Mouse (Mus musculus) ovary, postnatal 36 days (tissue): ENCODE data around the gene Dusp1.

ENCODE experiments used
- DNase-seq: peaks from one replicate; pipeline ENCODE4 v3.0.0; 2022; ENCODE audit warnings: low spot score, mixed read lengths

Gene Dusp1

GRCm38 (mm10) chr17:26502808-26503671, 58.9 kb downstream of the Dusp1 start:
- DNase-seq = peak; percentile 43

- DNase-seq = no peak
Observed at GRCm38 (mm10) chr17:26501826-26502225, 60.1 kb downstream of the Dusp1 start.

- DNase-seq = no peak
Observed at GRCm38 (mm10) chr17:26498626-26499025, 63.3 kb downstream of the Dusp1 start.

GRCm38 (mm10) chr17:26497416-26497923, 64.5 kb downstream of the Dusp1 start:
- DNase-seq = no peak

GRCm38 (mm10) chr17:26494642-26495468, 67.1 kb downstream of the Dusp1 start:
- DNase-seq = no peak

- no peak for DNase-seq
Observed at GRCm38 (mm10) chr17:26492246-26492645, 69.7 kb downstream of the Dusp1 start.

- DNase-seq = no peak
Observed at GRCm38 (mm10) chr17:26490910-26491309, 71.0 kb downstream of the Dusp1 start.

GRCm38 (mm10) chr17:26490072-26490471, 71.9 kb downstream of the Dusp1 start:
- DNase-seq = no peak

GRCm38 (mm10) chr17:26488711-26489403, 73.1 kb downstream of the Dusp1 start:
- no peak for DNase-seq

- no peak for DNase-seq
Observed at GRCm38 (mm10) chr17:26487917-26488316, 74.0 kb downstream of the Dusp1 start.

GRCm38 (mm10) chr17:26487266-26487665, 74.7 kb downstream of the Dusp1 start:
- no peak for DNase-seq

- no peak for DNase-seq
Observed at GRCm38 (mm10) chr17:26484626-26485421, 77.1 kb downstream of the Dusp1 start.

GRCm38 (mm10) chr17:26480956-26481355, 81.0 kb downstream of the Dusp1 start:
- no peak for DNase-seq

GRCm38 (mm10) chr17:26479619-26480018, 82.3 kb downstream of the Dusp1 start:
- DNase-seq = no peak

GRCm38 (mm10) chr17:26478672-26479071, 83.3 kb downstream of the Dusp1 start:
- DNase-seq = no peak

- DNase-seq = no peak
Observed at GRCm38 (mm10) chr17:26476871-26477270, 85.1 kb downstream of the Dusp1 start.

- no peak for DNase-seq
Observed at GRCm38 (mm10) chr17:26468102-26468894, 93.6 kb downstream of the Dusp1 start.

GRCm38 (mm10) chr17:26467619-26468018, 94.3 kb downstream of the Dusp1 start:
- DNase-seq = no peak

- DNase-seq = peak; percentile 74
Observed at GRCm38 (mm10) chr17:26466741-26467150, 95.2 kb downstream of the Dusp1 start.

- no peak for DNase-seq
Observed at GRCm38 (mm10) chr17:26464972-26465371, 97.0 kb downstream of the Dusp1 start.
